Mouse (Mus musculus) liver, adult 2 months (tissue): Measurements from ENCODE around the gene Fut8. TPM values are rescaled to one million over a fixed set of nuclear protein-coding genes. Genes with fewer than 3 reads are reported as not detected.

Source experiments
- DNase-seq: peaks from one replicate; pipeline ENCODE4 v3.0.0-alpha.2; 2011; ENCODE audit warnings: low read depth, low spot score; ENCODE audit errors: extremely low read depth
- H3K27ac ChIP-seq: fragments of 200-500 bp; replicated peaks from 2 replicates; pipeline ENCODE4 v1.5.1; 2012; ENCODE audit warnings: low read depth, mild to moderate bottlenecking, control low read depth, inconsistent platforms, low read length; ENCODE audit not compliant: insufficient read depth
- H3K27me3 ChIP-seq: fragments of 200-500 bp; 2 replicates; pipeline ENCODE4 v1.6.1; 2012; ENCODE audit warnings: mild to moderate bottlenecking, moderate library complexity, low read length, inconsistent platforms; ENCODE audit not compliant: control insufficient read depth, insufficient read depth
- H3K36me3 ChIP-seq: fragments of 200-500 bp; 2 replicates; pipeline ENCODE4 v1.6.1; 2012; ENCODE audit warnings: low read length, inconsistent platforms; ENCODE audit not compliant: control insufficient read depth, insufficient read depth
- H3K4me1 ChIP-seq: fragments of 200-500 bp; 2 replicates; pipeline ENCODE4 v1.6.1; 2011; ENCODE audit warnings: low read length; ENCODE audit not compliant: control insufficient read depth, insufficient read depth
- H3K4me3 ChIP-seq: fragments of 200-500 bp; 2 replicates; pipeline ENCODE4 v1.5.1; 2011; ENCODE audit warnings: low read depth, mild to moderate bottlenecking, control low read depth, low read length, moderate library complexity; ENCODE audit not compliant: insufficient read depth
- H3K79me2 ChIP-seq: fragments of 200-500 bp; 2 replicates; pipeline ENCODE4 v1.6.1; 2012; ENCODE audit warnings: inconsistent platforms, mild to moderate bottlenecking, low read length, moderate library complexity; ENCODE audit not compliant: control insufficient read depth, insufficient read depth
- H3K9ac ChIP-seq: fragments of 200-500 bp; 2 replicates; pipeline ENCODE4 v1.6.1; 2012; ENCODE audit warnings: low read depth, mild to moderate bottlenecking, control low read depth, inconsistent platforms, low read length
- CTCF ChIP-seq: fragments of 200-500 bp; IDR thresholded peaks from 2 replicates; pipeline ENCODE4 v1.5.1; 2011; ENCODE audit warnings: low read depth, low read length, control low read depth
- POLR2A ChIP-seq: fragments of 200-500 bp; IDR thresholded peaks from 2 replicates; pipeline ENCODE4 v1.6.1; 2011; ENCODE audit warnings: low read length, control low read depth; ENCODE audit not compliant: insufficient read depth; ENCODE audit errors: extremely low read depth
- WGBS: fragments of 180-500 bp; shearing (Covaris S2); methylation state at CpG from one replicate; pipeline ENCODE4 v1.1.7; 2018; 5-methylcytosine and 5-hydroxymethylcytosine counted together
- polyA plus RNA-seq: library from polyadenylated mRNA; depleted of rRNA; stranded (reverse); fragments of >200 nt; gene quantifications from 2 replicates; pipeline ENCODE4 v1.2.3, GENCODE M21; 2012
- total RNA-seq: library from RNA; depleted of rRNA; stranded (reverse); fragments of >200 nt; gene quantifications from 2 replicates; pipeline ENCODE4 v1.2.3, GENCODE M21; 2014

The Fut8 gene
- total and polyA plus RNA-seq, 2 experiments: 1.2 to 8.0 TPM

- Histone ChIP-seq H3K27ac (no peak overlapping the region), H3K27me3 (no peaks in the 10 kb centered on the region), H3K4me3 (no peak overlapping the region), H3K36me3 (no peaks in the 10 kb centered on the region), H3K79me2 (no peaks in the 10 kb centered on the region), H3K4me1 (no peaks in the 10 kb centered on the region), H3K9ac (no peak overlapping the region)
- WGBS: 38% methylated on average over 1 of the region's 1 CpGs
- no peak for DNase-seq
- no peak for TF ChIP-seq POLR2A
- no peak for TF ChIP-seq CTCF
Observed at GRCm38 (mm10) chr12:77428165-77428564, 190.2 kb downstream of the Fut8 start.

DNA sequence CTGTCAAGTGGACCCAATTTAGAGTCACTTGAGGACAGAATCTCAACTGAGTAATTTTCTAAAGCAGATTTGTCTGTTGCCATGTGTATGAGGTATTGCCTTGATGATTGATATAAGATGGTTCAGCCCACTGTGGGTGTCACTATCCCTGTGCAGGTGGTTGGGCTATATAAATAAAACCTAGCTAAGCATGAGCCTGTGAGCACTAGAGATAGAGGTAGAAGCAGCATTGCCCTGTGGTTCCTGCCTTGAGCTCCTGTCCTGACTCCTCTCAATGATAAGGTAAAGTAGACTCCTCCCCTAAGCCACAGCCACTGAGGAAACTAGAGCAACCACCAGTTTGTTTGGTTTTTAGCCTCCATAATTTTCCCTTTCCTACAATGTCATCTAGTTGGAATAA, 191.5 kb downstream of the Fut8 start:
- Histone ChIP-seq H3K4me1 (no peaks in the 10 kb centered on the region), H3K27me3 (no peaks in the 10 kb centered on the region), H3K9ac (no peak overlapping the region), H3K27ac (no peak overlapping the region), H3K79me2 (no peaks in the 10 kb centered on the region), H3K36me3 (no peaks in the 10 kb centered on the region), H3K4me3 (no peak overlapping the region)
- TF ChIP-seq CTCF: no peak
- TF ChIP-seq POLR2A: no peak
- no peak for DNase-seq

DNA sequence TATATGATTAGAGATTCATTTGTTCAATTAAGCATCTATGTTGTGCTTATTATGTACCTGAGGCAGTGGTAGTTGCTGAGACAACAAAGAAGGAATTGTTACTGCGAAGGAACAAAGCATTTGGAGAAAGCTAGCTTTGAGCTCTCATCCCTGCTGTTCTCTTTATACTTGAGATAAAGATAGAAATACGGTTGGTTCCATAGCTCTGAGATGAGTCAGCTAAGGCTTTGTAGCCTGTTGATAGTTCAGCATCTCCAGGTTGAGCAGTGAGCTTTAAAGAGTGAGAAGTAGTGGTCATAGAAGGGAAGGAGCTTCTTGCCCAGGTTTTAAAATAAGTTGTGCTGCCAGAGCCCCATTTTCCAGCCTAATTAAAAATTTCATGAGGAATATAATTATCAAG, 198.8 kb downstream of the Fut8 start:
- Histone ChIP-seq H3K27me3 (no peaks in the 10 kb centered on the region), H3K9ac (no peak overlapping the region), H3K27ac (no peak overlapping the region), H3K36me3 (no peaks in the 10 kb centered on the region), H3K79me2 (no peaks in the 10 kb centered on the region), H3K4me1 (no peaks in the 10 kb centered on the region), H3K4me3 (no peak overlapping the region)
- WGBS: 85% methylated on average over 2 of the region's 2 CpGs
- TF ChIP-seq POLR2A (no peak), CTCF (no peak)
- no peak for DNase-seq

DNA sequence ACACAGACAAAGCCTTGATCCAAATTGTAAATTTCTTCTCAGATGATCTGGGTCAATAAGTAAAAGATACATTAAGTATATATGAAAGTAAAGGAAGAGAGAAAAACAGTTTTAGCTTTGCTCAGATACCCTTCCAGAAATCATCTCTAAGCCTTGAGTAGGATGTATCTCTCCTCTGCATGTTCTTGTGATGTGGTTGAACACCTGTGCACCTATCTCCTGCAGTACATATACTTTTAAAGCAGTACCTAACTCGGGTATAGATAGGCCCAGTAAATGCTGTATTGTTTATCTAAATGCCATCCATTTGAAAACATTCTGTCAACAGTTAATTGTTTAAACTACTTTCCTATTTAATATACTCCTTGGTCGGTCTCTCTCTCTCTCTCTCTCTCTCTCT, 212.9 kb downstream of the Fut8 start:
- H3K4me3 ChIP-seq: no peak overlapping the region
- no peak overlapping the region for H3K9ac ChIP-seq
- H3K27me3 ChIP-seq: no peaks in the 10 kb centered on the region
- no peaks in the 10 kb centered on the region; the same call in 1 of the 2 replicates for H3K36me3 ChIP-seq
- H3K27ac ChIP-seq: no peak overlapping the region
- H3K4me1 ChIP-seq: no peaks in the 10 kb centered on the region; the same call in 1 of the 2 replicates
- TF ChIP-seq CTCF (no peak), POLR2A (no peak)
- WGBS: 93% methylated on average over 2 of the region's 2 CpGs
- H3K79me2 ChIP-seq: no peaks in the 10 kb centered on the region
- no peak for DNase-seq

DNA sequence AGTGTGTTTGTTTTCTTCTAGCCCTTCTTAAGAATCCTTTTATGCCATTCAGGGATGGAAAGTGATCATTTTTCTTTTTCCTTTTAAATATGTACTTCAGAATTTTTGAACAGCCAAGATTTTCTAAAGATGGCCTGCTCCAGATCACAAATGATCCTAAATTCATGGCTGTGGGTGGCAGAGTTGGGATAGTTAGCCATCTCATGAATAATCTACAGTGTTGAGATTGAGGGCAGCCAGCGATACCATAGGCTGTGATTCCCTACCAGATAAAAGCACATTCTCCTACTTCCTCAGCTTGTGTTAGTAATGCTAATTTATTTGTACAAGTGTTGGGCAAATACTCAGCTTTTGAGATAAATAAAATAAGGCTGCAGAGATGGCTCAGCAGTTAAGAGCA, 228.3 kb downstream of the Fut8 start:
- Histone ChIP-seq H3K9ac (no peak overlapping the region), H3K36me3 (no peaks in the 10 kb centered on the region), H3K4me3 (no peak overlapping the region), H3K27ac (no peak overlapping the region), H3K79me2 (no peaks in the 10 kb centered on the region), H3K27me3 (no peaks in the 10 kb centered on the region), H3K4me1 (no peaks in the 10 kb centered on the region)
- 98% methylated on average over 1 of the region's 1 CpGs for WGBS
- DNase-seq: no peak
- TF ChIP-seq POLR2A: no peak
- TF ChIP-seq CTCF: no peak

DNA sequence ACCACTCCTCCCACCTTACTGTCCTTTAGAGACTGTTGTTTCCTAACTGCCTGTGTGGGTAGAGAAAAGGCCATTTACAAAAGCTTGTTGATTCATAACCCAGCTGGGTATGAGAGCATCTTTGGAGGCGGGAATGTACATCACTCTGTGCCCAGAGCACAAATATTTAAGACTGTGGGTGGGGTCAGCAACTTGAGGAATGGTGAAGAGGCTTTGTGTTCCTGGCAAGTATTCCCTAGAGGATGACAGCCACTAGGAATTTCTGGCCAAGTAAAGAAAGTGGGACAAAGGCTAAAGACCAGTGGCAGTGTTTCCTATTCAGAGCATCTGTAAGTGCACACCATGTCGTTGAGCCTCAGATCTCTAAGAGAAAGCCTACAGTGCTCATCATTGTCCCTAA, 242.0 kb downstream of the Fut8 start:
- H3K4me1 ChIP-seq: no peaks in the 10 kb centered on the region
- H3K4me3 ChIP-seq: no peak overlapping the region
- no peaks in the 10 kb centered on the region for H3K79me2 ChIP-seq
- no peak overlapping the region for H3K9ac ChIP-seq
- H3K36me3 ChIP-seq: no peaks in the 10 kb centered on the region; the same call in 1 of the 2 replicates
- no peak overlapping the region for H3K27ac ChIP-seq
- no peaks in the 10 kb centered on the region for H3K27me3 ChIP-seq
- 79% methylated on average over 2 of the region's 2 CpGs for WGBS
- DNase-seq: no peak
- TF ChIP-seq POLR2A (no peak), CTCF (no peak)
